Mouse (Mus musculus): Measurements from ENCODE around the gene Rab3d. TPM values are rescaled to one million over a fixed set of nuclear protein-coding genes. Genes with fewer than 3 reads are reported as not detected.
A peak's percentile ranks its signal among the peaks of the same experiment; 100 is the strongest.
"Not testable (repeated sequence)": the region's sequence is repeated elsewhere in the genome, so short reads cannot be mapped to it uniquely, and the experiment has no call there.

The Rab3d gene
- polyA plus RNA-seq, 1 experiment from 2014 or later: 13.4 TPM

DNA sequence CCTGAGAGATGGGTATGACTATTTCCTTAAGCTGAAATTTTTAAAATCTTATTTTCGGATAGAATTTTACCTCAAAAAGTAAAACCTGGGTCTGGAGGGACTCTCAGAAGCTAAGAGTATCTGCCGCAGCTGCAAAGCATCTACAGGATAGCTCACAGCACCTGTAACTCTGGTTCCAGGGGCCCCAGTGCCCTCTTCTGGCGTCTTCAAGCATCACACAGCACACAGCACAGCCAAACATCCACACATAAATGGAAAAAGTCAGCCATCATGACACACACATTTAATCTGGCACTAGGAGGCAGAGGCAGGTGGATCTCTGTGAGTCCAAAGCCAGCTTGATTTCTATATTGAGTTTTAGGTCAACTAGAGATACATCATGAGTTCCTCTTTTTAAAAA is 41.4 kb downstream of the Rab3d start:
- Histone ChIP-seq H3K4me2 (replicated peaks) (no peak overlapping the region), H3K36me3 (no peaks in the 10 kb centered on the region), H3K4me3 (no peak overlapping the region), H3K9ac (replicated peaks) (no peak overlapping the region), H3K27ac (replicated peaks) (no peak overlapping the region), H3K9me3 (peaks cover 4% of the 10 kb centered on the region; the same call in 1 of the 2 replicates), H3K4me1 (no peaks in the 10 kb centered on the region), H3K27me3 (0 out of 2 replicates have a peak, but pooled peaks cover 4% of the 10 kb centered on the region)
- 63% methylated on average over 3 of the region's 3 CpGs for WGBS
- ATAC-seq (ENCODE audit: low FRiP score, low read depth): no peak

DNA sequence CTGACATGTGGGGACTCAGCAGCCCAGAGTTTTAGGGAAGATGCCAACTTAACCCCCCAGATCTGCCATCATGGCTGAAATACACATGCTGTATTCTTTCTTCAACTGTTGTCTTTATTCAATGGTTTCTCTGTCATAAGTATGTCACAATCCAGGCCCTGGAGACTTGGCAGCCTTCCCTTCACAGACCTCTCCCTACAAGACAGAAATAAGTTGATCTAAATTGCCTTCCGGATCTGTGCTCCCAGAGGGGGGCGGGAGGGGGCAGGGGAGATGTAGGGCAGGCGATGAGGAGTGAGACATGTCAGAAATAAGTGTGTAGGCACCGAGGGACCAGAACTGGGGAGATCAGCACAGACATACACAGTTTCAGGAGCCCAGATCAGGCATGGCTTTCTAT is 45.8 kb downstream of the Rab3d start:
- ATAC-seq (ENCODE audit: low FRiP score, low read depth): no peak
- Histone ChIP-seq H3K4me3 (no peak overlapping the region), H3K4me1 (0 out of 2 replicates have a peak, but pooled peaks cover 3% of the 10 kb centered on the region), H3K36me3 (no peaks in the 10 kb centered on the region), H3K27ac (replicated peaks) (no peak overlapping the region), H3K9me3 (no peaks in the 10 kb centered on the region), H3K4me2 (replicated peaks) (no peak overlapping the region), H3K9ac (replicated peaks) (no peak overlapping the region), H3K27me3 (0 out of 2 replicates have a peak, but pooled peaks cover 4% of the 10 kb centered on the region)
- WGBS: 55% methylated on average over 4 of the region's 4 CpGs

DNA sequence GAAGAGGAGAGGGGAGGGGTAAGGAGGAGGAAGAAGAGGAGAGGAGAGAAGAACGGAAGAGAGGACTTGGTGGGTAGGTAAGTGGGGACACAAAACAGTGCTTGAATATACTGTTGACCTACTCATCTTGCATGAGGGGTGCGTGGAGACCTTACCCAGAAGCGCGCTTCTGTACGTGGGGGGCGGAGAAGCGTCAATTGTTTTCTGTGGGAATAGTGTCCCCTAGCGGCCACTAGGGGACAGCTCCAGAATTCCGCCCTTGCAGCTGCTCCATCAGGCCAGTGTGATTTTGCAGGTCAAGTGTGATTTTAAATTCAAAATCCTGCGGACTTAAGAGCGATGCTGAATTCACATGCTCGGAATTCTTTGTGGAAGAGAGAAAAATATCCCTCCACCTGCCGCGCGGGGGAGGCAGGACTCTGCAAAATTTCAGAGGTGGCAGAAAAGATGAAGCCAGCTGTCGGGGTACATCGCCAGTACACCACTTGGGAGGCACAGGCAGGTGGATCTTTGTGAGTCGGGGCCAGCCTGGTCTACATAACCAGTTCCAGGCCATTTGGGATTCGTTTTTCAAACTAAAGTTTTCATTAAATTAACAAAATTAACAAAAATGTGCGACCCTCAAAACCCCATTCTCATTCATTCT is 47.0 kb downstream of the Rab3d start:
- WGBS: 18% methylated on average over 20 of the region's 20 CpGs
- Histone ChIP-seq H3K4me2 (replicated peaks) (peak overlapping the region; percentile 35), H3K27me3 (0 out of 2 replicates have a peak, but pooled peaks cover 4% of the 10 kb centered on the region), H3K9ac (replicated peaks) (no peak overlapping the region), H3K36me3 (no peaks in the 10 kb centered on the region), H3K9me3 (no peaks in the 10 kb centered on the region), H3K4me1 (0 out of 2 replicates have a peak, but pooled peaks cover 3% of the 10 kb centered on the region), H3K27ac (replicated peaks) (no peak overlapping the region), H3K4me3 (no peak overlapping the region)
- 0 out of 2 replicates have a peak, but pooled peaks have one; percentile 54 for ATAC-seq (ENCODE audit: low FRiP score, low read depth)

DNA sequence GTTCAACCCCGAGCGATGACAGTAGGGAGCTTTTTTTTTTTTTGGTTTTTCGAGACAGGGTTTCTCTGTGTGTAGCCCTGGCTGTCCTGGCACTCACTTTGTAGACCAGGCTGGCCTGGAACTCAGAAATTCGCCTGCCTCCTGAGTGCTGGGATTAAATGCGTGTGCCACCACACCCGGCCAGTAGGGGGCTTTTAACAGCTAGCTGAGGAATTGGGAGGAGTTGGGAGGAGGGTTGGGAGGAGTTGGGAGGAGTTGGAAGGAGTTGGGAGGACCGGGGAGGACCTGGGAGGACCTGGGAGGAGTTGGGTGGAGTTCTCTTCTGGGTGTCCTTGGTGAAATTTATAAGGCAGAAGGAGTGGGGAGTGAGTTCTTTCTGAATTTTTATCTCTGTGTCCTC is 48.7 kb downstream of the Rab3d start:
- H3K4me1 ChIP-seq; H3K27ac ChIP-seq (replicated peaks); ATAC-seq (ENCODE audit: low FRiP score, low read depth); H3K27me3 ChIP-seq; H3K9ac ChIP-seq (replicated peaks); H3K4me3 ChIP-seq; H3K4me2 ChIP-seq (replicated peaks); H3K9me3 ChIP-seq; H3K36me3 ChIP-seq: not testable (repeated sequence)
- 54% methylated on average over 7 of the region's 7 CpGs for WGBS

DNA sequence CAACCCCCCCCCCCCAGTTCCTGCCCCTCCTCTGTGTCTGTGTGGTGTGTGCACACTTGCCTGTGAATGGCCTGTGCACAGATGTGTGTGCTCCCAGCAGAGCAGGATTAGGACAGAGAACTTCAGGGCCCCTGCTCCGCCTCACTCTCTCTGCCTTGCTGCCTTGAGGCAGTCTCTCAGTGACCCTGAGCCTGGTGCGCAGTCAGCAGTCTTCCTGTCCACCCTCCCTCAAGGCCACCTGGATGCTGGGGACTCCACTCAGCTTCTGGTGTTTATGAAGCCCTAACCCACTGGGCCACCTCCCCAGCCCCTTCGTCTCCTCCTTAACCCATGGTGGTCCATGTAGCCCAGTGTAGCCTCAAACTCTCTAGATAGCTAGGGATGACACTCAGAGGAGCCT is 50.3 kb downstream of the Rab3d start:
- Histone ChIP-seq H3K9ac (replicated peaks) (no peak overlapping the region), H3K27me3 (0 out of 2 replicates have a peak, but pooled peaks cover 4% of the 10 kb centered on the region), H3K36me3 (no peaks in the 10 kb centered on the region), H3K4me3 (no peak overlapping the region), H3K9me3 (no peaks in the 10 kb centered on the region), H3K4me2 (replicated peaks) (no peak overlapping the region), H3K27ac (replicated peaks) (no peak overlapping the region), H3K4me1 (0 out of 2 replicates have a peak, but pooled peaks cover 3% of the 10 kb centered on the region)
- 83% methylated on average over 3 of the region's 3 CpGs for WGBS
- no peak for ATAC-seq (ENCODE audit: low FRiP score, low read depth)

DNA sequence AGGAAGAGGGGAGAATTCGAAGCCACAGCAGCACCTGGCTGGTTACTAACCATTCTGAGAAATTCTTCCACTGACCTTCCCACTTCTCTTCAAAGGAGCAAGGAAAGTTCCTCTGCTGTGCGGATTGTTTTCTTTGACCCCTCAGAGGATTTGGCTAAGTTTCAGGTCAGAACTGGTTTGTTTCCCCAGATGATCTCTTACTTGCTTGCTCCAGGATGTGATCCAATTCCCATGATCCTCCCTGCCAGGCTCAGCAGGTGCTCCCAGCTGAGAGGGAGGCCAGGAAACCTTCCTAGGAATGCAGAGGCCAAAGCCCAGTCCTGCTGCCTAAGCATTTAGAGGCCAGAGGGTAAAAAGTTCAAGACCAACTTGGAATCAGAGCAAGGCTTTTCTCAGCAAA is 51.4 kb downstream of the Rab3d start:
- Histone ChIP-seq H3K4me3 (no peak overlapping the region), H3K4me2 (replicated peaks) (no peak overlapping the region)
- 68% methylated on average over 2 of the region's 2 CpGs for WGBS

DNA sequence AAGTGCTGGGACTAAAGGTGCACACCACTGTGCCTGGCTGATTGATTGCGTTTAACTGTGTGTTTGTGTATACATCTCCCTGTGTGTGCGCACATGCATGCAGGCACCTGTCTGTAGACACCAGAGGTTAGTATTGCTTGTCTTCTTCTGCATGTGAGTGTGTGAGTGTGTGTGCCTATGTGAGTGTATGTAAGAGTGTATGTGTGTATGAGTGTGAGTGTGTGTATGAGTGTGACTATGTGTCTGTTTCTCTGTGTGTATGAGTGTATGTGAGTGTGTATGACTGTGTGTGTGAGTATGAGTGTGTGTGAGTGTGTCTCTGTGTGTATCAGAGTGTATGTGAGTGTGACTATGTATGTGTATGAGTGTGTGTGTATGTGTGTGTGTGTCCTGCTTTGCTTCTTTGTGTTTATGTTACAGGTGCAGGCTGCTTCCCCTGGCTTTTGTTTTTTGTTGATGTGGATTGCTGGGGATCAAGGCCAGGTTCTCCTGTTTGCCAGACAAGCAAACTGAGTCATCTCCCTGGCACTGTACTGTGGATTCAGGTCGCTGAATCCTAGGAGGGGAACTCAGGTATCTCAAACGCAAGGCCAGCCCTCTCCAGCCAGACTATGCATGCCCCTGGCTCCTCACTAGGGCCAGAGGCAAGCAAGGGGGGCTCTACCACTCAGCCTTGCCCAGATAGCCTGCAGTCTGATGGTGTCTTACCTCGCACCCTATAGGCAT is 52.2 kb downstream of the Rab3d start:
- Histone ChIP-seq H3K27me3 (no peaks in the 10 kb centered on the region), H3K9ac (replicated peaks) (no peak overlapping the region), H3K4me1 (0 out of 2 replicates have a peak, but pooled peaks cover 2% of the 10 kb centered on the region), H3K27ac (replicated peaks) (no peak overlapping the region), H3K36me3 (no peaks in the 10 kb centered on the region), H3K4me3 (no peak overlapping the region), H3K9me3 (0 out of 2 replicates have a peak, but pooled peaks cover 2% of the 10 kb centered on the region), H3K4me2 (replicated peaks) (no peak overlapping the region)
- 70% methylated on average over 5 of the region's 5 CpGs for WGBS
- no peak for ATAC-seq (ENCODE audit: low FRiP score, low read depth)

More for the DNA sequence above, 51.4 kb downstream of the Rab3d start:
- H3K27me3 ChIP-seq: no peaks in the 10 kb centered on the region
- no peaks in the 10 kb centered on the region for H3K36me3 ChIP-seq
- H3K9me3 ChIP-seq: no peaks in the 10 kb centered on the region
- no peak overlapping the region for H3K27ac ChIP-seq (replicated peaks)
- ATAC-seq (ENCODE audit: low FRiP score, low read depth): no peak
- H3K9ac ChIP-seq (replicated peaks): no peak overlapping the region
- H3K4me1 ChIP-seq: 0 out of 2 replicates have a peak, but pooled peaks cover 3% of the 10 kb centered on the region

DNA sequence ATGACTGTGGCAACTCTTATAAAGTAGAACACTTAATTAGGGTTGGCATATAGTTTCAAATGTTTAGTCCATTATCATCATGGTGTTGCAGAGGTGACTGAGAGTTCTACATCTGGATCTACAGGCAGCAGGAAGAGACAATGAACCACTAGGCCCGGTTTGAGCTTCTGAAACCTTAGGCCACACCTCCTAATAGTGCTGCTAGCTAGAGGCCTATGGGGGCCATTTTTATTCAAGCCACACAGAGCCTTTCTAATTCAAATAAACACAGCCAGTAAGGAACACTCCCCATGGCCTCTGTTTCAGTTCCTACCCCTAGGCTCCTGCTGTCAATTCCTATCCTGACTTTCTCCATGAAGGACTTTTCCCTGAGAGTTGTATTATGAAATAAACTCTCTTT is 55.8 kb downstream of the Rab3d start:
- Histone ChIP-seq H3K9me3 (0 out of 2 replicates have a peak, but pooled peaks cover 2% of the 10 kb centered on the region), H3K4me2 (replicated peaks) (no peak overlapping the region), H3K4me1 (no peaks in the 10 kb centered on the region), H3K27ac (replicated peaks) (no peak overlapping the region), H3K4me3 (no peak overlapping the region), H3K36me3 (no peaks in the 10 kb centered on the region), H3K9ac (replicated peaks) (no peak overlapping the region), H3K27me3 (no peaks in the 10 kb centered on the region)
- no peak for ATAC-seq (ENCODE audit: low FRiP score, low read depth)
- WGBS: 81% methylated on average over 1 of the region's 1 CpGs

DNA sequence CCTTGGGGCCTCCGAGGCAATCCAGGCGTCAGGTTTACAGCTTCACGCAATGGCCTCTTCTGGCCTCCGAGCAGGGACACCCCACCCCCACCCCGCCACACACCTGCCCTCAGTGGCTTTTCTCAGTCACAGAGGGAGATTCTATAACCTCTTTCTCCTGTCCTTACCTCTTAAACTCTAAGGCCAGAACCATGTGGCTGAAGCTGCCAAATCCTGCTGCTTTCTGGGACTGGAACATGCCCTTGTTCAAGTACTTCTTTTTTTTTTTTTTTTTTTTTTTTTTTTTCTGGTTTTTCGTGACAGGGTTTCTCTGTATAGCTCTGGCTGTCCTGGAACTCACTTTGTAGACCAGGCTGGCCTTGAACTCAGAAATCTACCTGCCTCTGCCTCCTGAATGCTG is 57.6 kb downstream of the Rab3d start:
- H3K4me3 ChIP-seq; H3K27ac ChIP-seq (replicated peaks); H3K36me3 ChIP-seq; H3K9ac ChIP-seq (replicated peaks); H3K9me3 ChIP-seq; H3K4me2 ChIP-seq (replicated peaks); H3K27me3 ChIP-seq; ATAC-seq (ENCODE audit: low FRiP score, low read depth); H3K4me1 ChIP-seq: not testable (repeated sequence)
- WGBS: 66% methylated on average over 6 of the region's 6 CpGs

DNA sequence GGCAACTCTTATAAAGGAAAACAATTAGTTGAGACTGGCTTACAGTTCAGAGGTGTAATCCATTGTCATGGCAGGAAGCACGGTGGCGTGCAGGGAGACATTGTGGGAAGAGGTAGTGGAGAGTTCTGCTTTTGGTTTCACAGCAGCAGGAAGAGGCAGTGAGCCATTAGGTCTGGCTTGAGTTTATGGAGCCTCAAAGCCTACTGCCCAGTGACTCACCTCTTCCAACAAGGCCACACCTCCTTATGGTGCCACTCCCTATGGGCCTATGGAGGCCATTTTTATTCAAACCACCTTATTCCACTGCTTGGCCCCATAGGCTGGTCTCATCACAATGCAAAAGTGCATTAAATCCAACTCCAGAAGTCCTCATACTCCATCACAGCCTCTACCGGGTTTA is 58.4 kb downstream of the Rab3d start:
- Histone ChIP-seq H3K9me3 (0 out of 2 replicates have a peak, but pooled peaks cover 2% of the 10 kb centered on the region), H3K4me2 (replicated peaks) (no peak overlapping the region), H3K4me3 (no peak overlapping the region), H3K36me3 (no peaks in the 10 kb centered on the region), H3K9ac (replicated peaks) (no peak overlapping the region), H3K27ac (replicated peaks) (no peak overlapping the region), H3K27me3 (no peaks in the 10 kb centered on the region), H3K4me1 (no peaks in the 10 kb centered on the region)
- WGBS: 86% methylated on average over 3 of the region's 3 CpGs
- ATAC-seq (ENCODE audit: low FRiP score, low read depth): no peak

DNA sequence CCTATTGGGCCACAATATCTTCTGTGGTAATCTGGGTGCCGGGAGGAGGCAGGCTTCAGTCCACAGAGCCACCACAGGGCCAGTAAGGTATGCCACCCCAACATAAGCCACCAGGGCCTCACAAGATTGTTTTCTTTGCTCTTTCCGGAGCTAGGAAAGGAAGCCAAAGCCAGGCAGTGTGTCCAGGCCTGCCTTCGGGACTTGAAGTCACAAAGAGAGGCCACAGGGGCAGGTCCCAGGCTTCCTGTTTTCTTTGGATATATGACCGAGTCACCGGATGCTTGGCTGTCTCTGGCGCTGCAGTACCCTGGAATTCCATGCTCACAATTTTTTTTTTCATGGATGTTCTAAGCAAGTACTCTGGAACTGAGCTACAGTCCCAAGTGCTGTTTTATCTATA is 59.9 kb downstream of the Rab3d start:
- H3K4me2 ChIP-seq (replicated peaks): no peak overlapping the region
- ATAC-seq (ENCODE audit: low FRiP score, low read depth): no peak
- 0 out of 2 replicates have a peak, but pooled peaks cover 2% of the 10 kb centered on the region for H3K9me3 ChIP-seq
- no peaks in the 10 kb centered on the region for H3K36me3 ChIP-seq
- no peaks in the 10 kb centered on the region for H3K27me3 ChIP-seq
- 67% methylated on average over 6 of the region's 6 CpGs for whole genome bisulfite sequencing
- H3K9ac ChIP-seq (replicated peaks): no peak overlapping the region
- no peak overlapping the region for H3K4me3 ChIP-seq
- no peak overlapping the region for H3K27ac ChIP-seq (replicated peaks)
- no peaks in the 10 kb centered on the region for H3K4me1 ChIP-seq

DNA sequence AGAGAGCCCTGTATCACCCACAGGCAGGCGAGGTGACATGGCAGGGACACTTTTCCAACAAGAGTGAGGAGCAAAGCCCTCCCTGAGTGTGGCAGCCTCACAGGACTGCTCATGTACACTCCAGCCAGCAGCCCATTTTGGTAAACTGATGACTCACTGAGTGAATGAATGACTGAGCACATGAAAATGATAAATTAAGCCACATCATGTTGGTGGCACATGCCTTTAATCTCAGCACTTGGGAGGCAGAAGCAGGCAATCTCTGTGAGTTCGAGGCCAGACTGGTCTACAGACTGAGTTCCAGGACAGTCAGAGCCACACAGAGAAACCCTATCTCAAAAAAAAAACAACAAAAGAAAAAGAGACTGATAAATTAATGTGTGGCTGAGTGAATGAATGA is 60.5 kb downstream of the Rab3d start:
- Histone ChIP-seq H3K27me3 (no peaks in the 10 kb centered on the region), H3K36me3 (no peaks in the 10 kb centered on the region), H3K4me2 (replicated peaks) (no peak overlapping the region), H3K4me1 (peaks cover 5% of the 10 kb centered on the region; the same call in 1 of the 2 replicates), H3K9me3 (0 out of 2 replicates have a peak, but pooled peaks cover 2% of the 10 kb centered on the region), H3K4me3 (no peak overlapping the region), H3K27ac (replicated peaks) (no peak overlapping the region), H3K9ac (replicated peaks) (no peak overlapping the region)
- no peak for ATAC-seq (ENCODE audit: low FRiP score, low read depth)
- 82% methylated on average over 2 of the region's 2 CpGs for WGBS

Data from midbrain, embryonic 12.5 days (tissue).